Mouse (Mus musculus): Measurements from ENCODE around the gene Coq10b.
"Not testable (repeated sequence)": the region's sequence is repeated elsewhere in the genome, so short reads cannot be mapped to it uniquely, and the experiment has no call there.

Coq10b gene

DNA sequence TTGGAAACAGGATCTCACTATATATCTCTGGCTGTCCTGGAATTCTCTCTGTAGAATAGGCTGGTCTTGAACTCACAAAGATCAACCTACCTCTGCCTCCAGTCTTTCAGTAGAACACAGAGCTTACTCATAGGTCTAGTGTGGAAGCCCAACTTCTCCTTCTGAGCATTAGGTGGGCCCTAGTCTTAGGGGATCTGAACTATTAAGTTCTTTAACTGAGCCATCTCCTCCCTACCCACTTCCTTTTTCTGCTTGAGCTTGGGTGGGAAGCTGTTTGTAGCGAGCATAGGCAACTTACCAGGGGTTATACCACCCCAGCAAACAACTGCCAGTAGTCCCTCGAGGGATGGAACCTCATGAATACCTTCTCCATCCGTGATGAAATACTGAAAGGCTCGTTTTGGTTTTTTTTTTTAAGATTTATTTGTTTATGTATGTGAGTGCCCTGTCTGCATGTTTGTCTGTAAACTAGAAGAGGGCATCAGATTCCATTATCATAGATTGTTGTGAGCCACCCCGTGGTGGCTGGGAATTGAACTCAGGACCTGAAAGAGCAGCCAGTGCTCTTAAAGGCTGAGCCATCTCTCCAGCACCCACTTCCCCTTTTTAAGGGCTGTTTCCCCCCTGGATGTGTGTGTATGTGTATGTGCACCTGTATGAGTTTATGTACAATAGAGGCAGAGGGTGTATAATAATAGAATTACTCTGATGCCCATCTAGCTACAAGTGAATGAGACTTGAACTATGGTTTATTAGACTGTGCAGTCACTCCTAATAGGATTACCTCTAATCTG is 2.9 kb downstream of the Coq10b start:
- DNase-seq (ENCODE audit: low spot score in 2 of 2) = no peak

DNA sequence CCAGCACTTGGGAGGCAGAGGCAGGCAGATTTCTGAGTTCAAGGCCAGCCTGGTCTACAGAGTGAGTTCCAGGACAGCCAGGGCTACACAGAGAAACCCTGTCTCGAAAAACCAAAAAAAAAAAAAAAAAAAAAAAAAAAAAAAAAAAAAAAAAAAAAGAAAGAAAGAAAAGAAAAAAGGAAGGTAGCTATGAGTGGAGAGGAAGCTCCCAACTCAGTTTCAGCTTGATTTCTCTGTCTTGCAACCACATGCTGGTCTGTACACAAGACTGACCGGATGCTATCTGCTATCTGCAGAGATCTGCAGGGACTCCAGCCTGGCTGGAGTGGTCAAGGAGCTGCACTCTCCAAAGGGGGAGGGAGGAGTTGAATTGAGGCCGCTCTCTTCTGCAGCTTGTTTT is 5.8 kb downstream of the Coq10b start:
- not testable (repeated sequence) for DNase-seq (ENCODE audit: low spot score in 2 of 2)

DNA sequence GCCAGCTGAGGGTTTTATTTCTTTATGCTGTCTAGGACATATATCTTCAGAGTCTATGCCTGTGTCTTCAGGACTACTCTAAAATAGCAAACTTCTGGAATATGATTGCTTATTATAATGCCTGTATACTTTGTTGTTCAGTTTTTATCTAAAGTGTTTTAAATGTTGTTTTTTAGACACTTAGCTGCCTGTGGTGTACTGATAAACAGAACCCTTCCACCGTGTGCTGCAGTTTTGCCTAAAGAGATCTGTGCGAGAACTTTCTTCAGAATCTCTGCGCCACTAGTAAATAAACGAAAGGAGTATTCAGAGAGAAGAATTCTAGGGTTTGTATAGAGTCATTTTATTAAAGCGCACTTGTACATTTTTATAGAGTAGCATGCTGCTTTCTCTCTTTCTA is 8.5 kb downstream of the Coq10b start:
- DNase-seq (ENCODE audit: low spot score in 2 of 2) = no peak

DNA sequence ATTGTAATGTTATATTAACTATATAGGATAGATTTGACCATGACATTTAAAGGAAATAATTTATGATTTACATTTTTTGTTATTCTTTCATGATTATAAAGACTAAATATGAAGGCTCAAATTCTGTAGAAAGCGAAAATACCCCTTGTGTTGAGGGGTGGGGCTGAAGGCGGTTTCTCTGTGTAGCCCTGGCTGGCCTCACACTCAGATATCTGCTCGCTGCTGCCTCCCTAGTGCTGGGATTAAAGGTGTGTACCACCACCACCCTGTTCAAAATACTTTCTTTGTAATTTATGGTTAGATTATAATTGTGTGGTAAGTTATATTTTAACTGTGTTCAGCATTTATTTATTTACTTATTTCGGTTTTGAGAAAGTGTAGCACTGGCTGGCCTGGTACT is 9.2 kb downstream of the Coq10b start:
- no peak for DNase-seq (ENCODE audit: low spot score in 2 of 2)

DNA sequence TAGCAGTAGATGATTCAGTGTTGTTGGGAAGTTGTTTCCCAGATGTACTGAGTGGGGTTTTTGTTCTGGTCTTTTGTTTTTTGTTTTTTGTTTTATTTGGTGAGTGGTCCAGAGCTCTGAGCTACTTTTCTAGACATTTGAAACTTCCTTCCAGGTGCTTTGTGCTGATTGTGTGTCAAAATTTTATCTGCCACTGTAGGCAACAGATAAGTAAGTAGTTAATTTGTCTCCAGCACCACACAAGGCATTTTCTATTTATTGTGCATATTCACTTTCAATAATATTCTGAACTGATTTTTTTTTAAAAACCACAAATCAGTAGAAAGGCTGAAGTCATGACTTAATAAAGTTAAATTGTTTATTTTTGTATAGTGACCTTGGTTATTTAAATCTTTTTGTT is 19.8 kb downstream of the Coq10b start:
- not testable (repeated sequence) for DNase-seq (ENCODE audit: low spot score in 2 of 2)

DNA sequence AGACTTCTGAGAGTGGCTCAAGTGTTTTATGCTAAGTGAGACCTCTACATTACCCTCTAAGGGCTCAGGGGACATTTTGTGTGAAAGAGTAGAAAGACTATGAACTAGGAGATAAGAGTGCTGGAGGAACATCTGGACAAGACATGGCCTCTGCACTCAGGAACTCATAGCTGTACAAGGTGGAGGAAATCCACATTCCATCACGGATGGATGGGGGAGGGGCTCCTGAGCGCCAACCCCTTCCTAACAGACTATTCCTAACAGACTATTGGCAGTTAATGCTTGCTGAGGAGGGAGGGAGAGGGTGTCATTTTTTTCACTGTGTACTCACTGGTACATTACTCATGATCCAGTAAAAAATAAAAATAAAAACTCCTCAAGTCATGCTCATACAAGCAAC is 22.2 kb downstream of the Coq10b start:
- DNase-seq (ENCODE audit: low spot score in 2 of 2) = no peak

DNA sequence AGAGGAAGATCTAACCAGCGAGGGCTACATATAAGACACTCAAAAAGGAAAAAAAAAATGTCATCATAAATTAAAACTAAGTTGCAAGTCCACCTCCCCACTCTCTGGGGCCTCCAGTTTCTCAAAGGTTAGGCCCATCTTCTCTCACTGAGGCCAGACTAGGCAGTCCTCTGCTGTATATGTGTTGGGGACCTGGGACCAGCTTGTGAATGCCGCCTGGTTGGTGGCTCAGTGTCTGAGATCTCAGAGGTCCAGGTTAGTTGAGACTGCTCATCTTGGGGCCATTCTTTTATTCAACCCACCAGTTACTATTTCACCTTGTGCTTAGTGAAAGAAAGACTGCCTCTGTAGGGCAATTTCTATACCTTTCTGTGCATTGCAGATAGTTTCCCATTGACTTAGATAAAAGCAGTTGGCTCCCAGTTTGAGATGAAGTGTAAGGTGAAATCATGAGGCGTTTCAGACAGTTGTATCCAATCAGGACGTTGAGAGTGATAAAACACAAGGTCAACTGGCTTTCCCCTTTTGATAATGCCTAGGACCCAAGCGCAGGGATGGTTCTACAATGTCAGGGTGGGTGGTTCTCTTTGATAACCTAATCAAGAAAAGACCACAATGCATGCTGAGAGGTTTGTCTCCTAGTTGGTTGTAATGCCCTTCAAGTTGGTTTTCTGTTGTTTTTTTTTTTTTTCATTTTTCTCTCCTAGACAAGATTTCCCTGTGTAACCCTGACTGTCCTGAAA is 23.3 kb downstream of the Coq10b start:
- DNase-seq (ENCODE audit: low spot score in 2 of 2) = no peak

DNA sequence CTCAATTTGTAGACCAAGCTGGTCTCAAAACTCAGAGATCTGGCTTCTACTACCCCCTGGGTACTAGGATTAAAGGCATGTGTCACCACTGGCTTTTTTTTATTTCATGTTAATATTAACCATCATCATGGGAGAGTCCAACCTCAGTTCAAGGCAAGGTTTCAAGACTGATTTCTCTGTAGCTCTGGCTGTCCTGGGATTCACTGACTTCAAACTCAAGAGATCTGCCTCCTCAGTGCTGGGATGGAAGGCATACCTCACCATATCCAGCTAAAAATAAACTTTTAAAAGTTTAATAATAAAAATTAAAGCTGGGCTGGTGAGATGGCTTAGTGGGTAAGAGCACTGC is 23.8 kb downstream of the Coq10b start:
- DNase-seq (ENCODE audit: low spot score in 2 of 2) = no peak

DNA sequence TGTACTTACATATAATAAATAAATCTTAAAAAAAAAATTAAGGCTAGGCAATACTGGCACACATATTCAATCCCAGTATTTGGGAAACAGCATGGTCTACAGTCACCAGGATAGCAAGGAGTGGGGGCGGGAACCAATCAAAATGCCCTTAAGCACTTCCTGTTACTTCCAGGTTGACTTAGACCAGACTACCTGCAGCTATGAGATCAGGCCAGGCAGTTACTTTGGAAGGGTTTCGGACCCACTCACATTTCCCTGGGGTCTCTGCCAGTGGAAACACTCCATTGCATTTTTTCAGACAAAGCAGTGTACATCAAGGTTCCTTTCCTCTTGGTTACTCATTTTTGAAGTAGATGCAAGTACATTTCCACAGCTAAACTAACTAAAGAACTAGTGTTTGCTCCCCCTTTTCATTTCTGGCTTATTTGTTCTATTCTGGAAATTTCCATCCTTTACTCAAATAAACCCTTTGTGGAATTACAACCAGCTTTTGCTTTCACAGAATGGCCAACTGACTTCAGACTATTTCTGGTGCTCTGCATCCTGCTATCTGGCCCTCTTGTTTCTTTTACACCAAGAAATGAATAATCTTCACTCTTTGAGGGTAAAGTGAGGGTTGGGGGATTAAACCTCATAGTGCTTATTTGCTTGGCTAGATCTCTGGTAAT is 24.4 kb downstream of the Coq10b start:
- no peak for DNase-seq (ENCODE audit: low spot score in 2 of 2)

DNA sequence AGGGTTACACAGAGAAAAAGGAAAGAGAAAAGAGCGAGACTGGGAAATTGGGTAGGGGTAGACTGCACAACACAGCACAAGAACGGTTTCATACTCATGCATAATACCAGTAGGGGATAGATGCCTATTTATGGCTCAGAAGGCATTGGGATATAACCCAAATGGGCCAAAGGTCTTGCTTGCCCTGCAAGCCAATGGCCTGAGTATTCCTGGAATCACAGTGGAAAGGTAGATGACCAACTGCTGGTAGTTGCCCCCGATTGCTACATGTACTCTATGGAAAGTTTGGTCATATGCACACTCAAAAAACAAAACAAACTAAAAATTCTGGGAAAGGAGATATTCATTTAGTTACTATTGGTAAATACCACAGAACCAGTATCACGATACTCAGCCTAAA is 27.1 kb downstream of the Coq10b start:
- no peak for DNase-seq (ENCODE audit: low spot score in 2 of 2)

DNA sequence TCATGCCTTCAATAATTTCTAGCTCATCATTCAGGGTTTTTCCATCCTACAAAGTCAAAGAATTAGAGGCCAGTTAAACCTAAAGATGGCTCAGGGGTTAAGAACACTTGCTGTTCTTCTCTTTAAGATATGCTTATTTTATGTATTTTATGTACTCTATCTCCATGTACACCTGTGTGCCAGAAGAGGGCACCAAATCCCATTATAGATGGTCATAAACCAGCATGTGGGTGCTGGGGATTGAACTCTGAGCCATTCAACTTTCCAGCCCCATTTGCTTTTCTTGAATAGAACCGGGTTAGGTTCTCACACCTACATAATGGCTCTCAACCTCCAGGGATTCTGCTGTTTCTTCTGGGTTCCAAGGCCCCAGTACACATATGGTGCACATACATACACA is 29.5 kb downstream of the Coq10b start:
- no peak for DNase-seq (ENCODE audit: low spot score in 2 of 2)

DNA sequence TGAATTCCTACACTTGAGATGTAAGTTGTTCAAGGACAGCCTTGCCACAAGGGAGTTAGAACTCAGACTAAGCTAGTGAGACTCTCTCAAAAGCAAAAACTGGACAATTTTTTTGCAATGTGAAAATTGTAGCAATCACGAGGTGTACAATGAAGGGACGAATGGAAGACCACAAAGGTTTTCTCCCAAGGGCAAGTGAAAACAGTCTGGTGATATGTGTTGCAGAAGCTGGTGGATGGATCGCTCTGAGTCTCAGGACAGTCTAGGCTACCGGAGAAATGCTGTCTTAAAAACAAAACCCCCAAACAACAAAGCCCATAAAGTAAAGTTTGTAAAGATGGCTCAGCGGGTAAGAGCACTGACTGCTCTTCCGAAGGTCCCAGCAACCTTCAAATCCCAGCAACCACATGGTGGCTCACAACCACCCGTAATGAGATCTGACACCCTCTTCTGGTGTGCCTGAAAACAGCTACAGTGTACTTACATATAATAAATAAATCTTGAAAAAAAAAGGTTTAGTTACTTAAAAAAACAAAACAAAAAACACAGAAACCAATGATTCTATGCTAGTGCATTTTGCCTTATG is 33.3 kb downstream of the Coq10b start:
- no peak for DNase-seq (ENCODE audit: low spot score in 2 of 2)

DNA sequence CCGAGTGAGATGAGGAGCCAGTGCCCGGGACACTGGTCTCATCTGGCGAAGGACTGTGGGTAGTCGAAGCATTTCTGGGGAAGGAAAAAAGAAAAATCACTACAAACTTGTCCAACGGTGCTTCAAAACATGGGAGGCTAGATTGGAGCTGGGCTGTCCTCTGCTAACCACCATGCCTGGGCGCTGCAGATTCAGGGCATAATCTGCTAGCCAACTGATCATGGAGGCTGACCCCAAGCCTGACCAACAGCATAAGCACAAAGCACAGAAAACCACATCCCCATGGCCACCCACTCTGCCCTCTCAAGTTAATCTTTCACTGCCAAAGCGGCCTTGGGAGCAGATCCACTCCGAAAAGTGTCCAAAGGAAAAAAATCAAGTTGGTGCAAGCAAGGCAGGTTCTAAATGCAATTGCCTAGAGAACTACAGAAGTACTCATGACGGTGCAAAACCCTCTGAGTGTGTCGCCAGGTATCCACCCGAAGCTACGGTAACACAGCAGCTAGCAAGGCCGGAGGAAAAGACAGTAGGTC is 34.4 kb downstream of the Coq10b start:
- DNase-seq (ENCODE audit: low spot score in 2 of 2) = peak in 1 of 2 experiments; percentile 16

DNA sequence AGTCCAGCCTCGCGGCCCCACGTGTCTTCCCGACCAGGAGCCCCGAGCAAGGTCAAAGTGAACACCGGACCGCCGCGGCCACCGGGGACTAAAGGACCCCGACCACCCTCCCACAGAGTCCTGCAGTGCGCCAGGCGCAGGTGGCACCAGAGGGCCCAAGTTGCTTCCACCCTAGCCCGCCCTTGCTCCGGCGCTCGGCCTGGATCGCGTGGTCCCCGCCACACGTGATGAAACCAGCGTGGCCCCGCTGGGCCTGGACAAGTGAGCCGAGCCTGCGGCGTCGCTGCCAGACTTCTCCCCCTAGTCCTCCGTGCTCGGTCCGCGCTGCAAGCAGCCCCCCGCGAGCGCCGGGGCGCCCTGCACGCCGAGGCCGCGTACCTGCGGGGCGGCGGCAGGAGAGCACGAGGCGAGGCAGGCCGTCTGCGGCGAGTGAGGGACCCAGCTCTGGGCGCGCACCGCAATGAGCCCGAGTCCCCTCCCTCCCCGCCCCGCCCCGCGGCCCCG is 34.9 kb downstream of the Coq10b start:
- peak in 1 of 2 experiments; percentile 55 for DNase-seq (ENCODE audit: low spot score in 2 of 2)

DNA sequence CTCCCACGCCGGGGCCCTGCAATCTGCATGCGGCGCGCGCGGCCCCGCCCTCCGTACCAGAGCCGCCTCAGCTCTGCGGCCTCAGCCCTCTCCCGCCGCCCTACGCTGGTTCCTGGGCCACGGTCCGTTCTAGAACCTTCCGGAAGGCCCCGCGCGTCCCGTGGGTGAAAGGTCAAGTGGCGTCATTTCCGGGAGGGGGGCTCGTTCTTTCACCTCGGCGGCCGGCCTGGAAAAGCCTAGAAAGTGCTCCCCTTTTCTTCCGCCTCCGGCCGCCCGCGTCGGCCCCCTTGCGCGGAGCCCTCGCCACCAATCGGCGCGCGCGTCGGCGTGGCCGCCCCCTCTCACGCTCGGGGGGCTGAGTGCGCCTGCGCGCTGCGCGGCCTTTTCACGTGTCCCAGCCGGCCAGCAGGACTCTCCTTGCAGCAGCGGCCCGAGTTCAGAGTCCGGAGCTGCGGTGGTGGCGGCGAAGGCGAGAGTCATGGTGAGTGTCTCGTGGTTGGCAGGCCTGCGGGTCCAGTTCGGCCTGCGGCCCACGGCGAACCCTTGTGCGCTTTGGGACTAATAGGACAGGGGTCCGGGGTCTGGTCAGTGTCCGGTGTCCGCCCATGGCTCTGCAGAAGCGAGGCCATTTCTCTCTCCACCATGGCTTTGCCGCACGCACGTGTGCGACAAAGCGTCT is 35.5 kb downstream of the Coq10b start, which contains the start of the genes Hspe1 and Hspd1:
TSS of gene Hspe1 (plus strand) at position 201 of the 679 bp plus-strand sequence.
TSS of gene Hspd1 (minus strand) at position 312 of the 679 bp plus-strand sequence.
- DNase-seq (ENCODE audit: low spot score in 2 of 2) = peak; percentile 94 to 96

DNA sequence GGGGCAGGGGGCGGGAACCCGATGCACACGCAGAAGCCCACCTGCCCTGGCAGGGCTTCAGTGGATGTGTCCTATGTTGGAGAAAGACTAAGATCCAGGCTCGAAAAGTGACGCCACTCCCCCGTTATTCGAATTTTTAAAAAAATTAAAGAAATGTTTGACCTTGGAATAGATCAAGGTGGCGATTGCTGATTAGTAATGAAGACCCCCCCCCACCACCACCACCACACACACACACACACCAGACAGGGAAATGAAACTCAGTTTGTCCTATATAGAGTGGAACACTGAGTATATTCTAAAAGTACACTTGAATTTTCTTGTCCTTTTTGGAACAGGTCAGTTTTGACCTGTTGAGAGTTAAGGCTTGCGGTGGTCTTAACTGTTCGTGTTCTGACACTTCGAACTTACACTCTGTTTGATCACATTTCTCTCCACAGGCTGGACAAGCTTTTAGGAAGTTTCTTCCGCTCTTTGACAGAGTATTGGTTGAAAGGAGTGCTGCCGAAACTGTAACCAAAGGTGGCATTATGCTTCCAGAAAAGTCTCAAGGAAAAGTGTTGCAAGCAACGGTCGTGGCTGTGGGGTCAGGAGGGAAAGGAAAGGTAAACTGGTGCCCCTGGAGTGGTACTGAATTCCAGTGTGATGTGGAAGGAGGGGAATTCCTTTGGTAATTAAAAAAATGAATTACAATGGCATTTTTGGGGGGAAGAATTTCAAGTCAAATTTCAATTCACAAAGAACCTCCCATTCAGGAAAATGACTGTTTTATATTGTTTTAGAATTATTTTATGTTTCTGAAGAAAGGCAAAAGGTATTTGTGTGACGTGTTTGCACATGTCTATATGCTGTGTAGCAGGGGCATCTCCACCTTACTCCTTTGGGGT is 36.3 kb downstream of the Coq10b start:
- DNase-seq (ENCODE audit: low spot score in 2 of 2) = no peak

DNA sequence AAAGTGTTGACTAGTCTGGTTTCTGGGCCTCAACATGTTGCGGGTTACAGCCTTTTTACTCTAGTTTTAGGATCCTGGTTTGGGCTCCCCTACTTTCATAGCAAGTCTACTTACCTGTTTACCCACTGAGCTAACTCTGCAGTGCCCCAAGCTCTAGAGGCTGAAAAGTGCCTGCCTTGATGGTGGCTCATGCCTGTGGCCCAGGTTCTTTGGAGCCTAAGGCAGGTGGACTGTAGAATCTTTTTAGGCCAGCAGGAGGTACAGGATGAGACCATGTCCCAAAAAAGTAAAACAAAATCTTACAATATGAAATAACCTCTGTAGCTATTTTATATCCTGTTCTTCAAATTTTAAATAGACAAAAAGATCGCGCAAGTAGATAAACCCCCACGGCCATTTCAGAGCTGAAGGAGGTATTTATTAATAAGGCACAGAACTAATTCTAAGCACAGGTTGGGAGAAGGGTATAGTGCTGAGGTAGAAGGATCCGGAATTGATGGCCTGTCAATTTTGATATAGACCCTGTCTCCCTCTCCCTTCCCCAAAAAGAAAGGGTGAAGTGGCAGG is 37.0 kb downstream of the Coq10b start:
- no peak for DNase-seq (ENCODE audit: low spot score in 2 of 2)

DNA sequence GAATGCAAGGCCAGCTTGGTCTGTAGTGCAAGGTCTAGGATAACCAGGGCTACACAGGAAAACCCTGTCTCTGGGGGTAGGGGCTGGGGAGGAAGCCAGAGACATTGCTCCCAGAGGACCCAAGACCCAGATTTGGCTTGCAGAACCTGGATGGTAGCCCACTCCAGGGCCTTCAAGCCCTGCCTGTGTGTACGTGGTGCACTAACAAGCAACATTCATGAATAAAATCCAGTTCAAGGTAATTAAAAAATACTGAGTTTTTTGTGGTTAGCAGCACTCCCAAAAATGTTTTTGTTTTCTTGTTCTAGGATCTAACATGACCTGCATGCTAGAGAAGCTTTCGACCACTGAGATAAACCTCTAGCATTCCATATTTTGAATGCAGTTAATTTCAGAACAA is 39.5 kb downstream of the Coq10b start:
- no peak for DNase-seq (ENCODE audit: low spot score in 2 of 2)

DNA sequence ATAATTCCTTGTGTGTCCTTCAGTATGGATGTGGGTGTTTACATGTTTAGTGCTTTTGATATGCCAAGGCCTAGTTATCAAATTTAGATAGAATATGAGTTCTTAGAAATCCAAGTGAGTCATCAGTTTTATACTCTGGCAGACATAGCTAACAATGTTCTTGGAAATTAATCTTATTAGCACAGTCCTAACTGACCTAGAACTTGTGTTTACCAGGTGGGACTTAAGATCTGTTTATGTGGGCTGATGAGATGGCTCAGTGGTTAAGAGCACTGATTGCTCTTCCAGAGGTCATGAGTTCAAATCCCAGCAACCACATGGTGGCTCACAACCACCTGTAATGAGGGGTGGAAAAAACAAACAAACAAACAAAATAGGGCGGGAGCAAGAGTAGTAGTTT is 39.9 kb downstream of the Coq10b start:
- DNase-seq (ENCODE audit: low spot score in 2 of 2) = no peak
